Comparison of ENCODE assay signal across 8 mouse cellular contexts in the genomic region with DNA sequence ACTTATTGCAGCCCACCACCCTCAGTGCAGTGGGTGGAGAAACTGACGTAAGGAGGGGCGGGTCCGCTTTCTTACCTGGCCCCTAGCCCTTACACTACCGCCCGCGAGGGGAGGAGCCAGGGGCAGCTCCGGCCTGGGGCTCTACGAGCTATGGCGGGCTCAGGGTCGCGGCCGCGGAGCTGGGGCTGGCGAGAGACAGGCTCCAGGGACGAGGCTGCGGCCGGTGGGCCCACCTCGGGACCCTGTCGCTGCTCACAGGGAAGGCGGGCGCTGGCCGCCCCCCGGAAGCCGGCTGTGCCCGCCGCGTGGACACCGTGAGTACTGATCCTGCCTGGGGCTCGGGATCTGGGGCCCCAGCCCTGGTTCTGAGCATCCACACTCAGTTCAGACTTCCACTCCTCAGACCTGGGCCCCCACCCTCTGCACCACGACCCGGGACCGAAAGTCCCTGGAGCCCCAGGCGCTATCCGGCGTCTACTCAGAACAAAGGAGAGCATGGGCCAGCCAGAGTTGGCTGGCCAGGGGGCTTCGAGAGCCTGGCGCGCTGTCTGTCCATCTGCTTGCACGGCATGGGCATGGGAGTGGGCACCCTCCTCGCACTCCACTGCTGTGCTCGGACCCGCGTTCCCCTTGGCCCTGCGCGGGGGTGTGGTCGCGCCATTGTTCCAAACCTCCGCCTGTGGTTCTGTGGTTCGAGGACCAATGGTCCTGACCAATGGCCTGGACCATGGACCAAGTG. TPM values are rescaled to one million over a fixed set of nuclear protein-coding genes. Genes with fewer than 3 reads are reported as not detected.
DNase-seq lines count a peak whose midpoint lies in the region; ATAC-seq and TF ChIP-seq lines count a peak whose summit lies in the region.

No protein-coding gene starts in this region.

- peak overlapping the region; percentile 75 for H3K4me2 ChIP-seq in hindbrain, embryonic 12.5 days (replicated peaks)
- peak overlapping the region; percentile 97 for H3K4me2 ChIP-seq in liver, embryonic 13.5 days

- ATAC-seq in hindbrain, embryonic 12.5 days (ENCODE audit: low FRiP score): peak; percentile 84
- peak; percentile 82 for ATAC-seq in liver, embryonic 13.5 days (ENCODE audit: low read depth)

- TF ChIP-seq CTCF in gastrocnemius, adult 2 months (IDR thresholded peaks at IDR 0.05): 0 out of 2 replicates have a peak, but pooled peaks have one; percentile 3
- no peak for TF ChIP-seq CTCF in embryonic fibroblast, embryonic 13.5 days (IDR thresholded peaks at IDR 0.05; ENCODE audit: borderline replicate concordance, insufficient read depth, low read length)

- no peaks in the 10 kb centered on the region for H3K4me1 ChIP-seq in embryonic fibroblast, embryonic 13.5 days (ENCODE audit: control insufficient read depth, insufficient read depth, low read length)
- peaks cover 16% of the 10 kb centered on the region for H3K4me1 ChIP-seq in hindbrain, embryonic 12.5 days
- H3K4me1 ChIP-seq in liver, embryonic 13.5 days (replicated peaks): peaks cover 28% of the 10 kb centered on the region

- H3K9me3 ChIP-seq in hindbrain, embryonic 12.5 days (replicated peaks): no peaks in the 10 kb centered on the region
- no peaks in the 10 kb centered on the region for H3K9me3 ChIP-seq in liver, embryonic 13.5 days (replicated peaks)

- DNase-seq in gastrocnemius, adult 2 months: peak; percentile 54
- no peak for DNase-seq in gastrocnemius, postnatal 25 days
- DNase-seq in NIH3T3 (ENCODE audit: low read depth): peak; percentile 66
- DNase-seq in liver, embryonic 13.5 days: peak; percentile 47
- peak; percentile 78 for DNase-seq in neural tube, embryonic 10.5 days (ENCODE audit: extremely low spot score, low spot score)
- DNase-seq in layer of hippocampus, adult 9-11 months: no peak

- intact Hi-C loops in gastrocnemius, adult 2 months (cut with DNase I): no loop called here

- peak overlapping the region; percentile 78 for H3K27ac ChIP-seq in gastrocnemius, adult 2 months
- no peak overlapping the region for H3K27ac ChIP-seq in embryonic fibroblast, embryonic 13.5 days (ENCODE audit: insufficient read depth, low read length)
- peak overlapping the region; percentile 76 for H3K27ac ChIP-seq in hindbrain, embryonic 12.5 days
- peak overlapping the region; percentile 69 for H3K27ac ChIP-seq in liver, embryonic 13.5 days

- under 1% methylated on average over 49 of the region's 49 CpGs for WGBS in hindbrain, embryonic 12.5 days
- WGBS in liver, embryonic 13.5 days (ENCODE audit: insufficient replicate concordance): 4% methylated on average over 48 of the region's 49 CpGs

- peak overlapping the region; percentile 92 for H3K9ac ChIP-seq in hindbrain, embryonic 12.5 days
- peak overlapping the region; percentile 94 for H3K9ac ChIP-seq in liver, embryonic 13.5 days

- peaks cover 29% of the 10 kb centered on the region for H3K36me3 ChIP-seq in hindbrain, embryonic 12.5 days
- peaks cover 27% of the 10 kb centered on the region for H3K36me3 ChIP-seq in liver, embryonic 13.5 days

- TF ChIP-seq POLR2A in embryonic fibroblast, embryonic 13.5 days (IDR thresholded peaks at IDR 0.05; ENCODE audit: low read depth, low read length): peak; percentile 69

- H3K4me3 ChIP-seq in gastrocnemius, adult 2 months: peak overlapping the region; percentile 96
- peak overlapping the region; percentile 87 for H3K4me3 ChIP-seq in embryonic fibroblast, embryonic 13.5 days (ENCODE audit: insufficient read depth, low read length)
- peak overlapping the region; percentile 79 for H3K4me3 ChIP-seq in hindbrain, embryonic 12.5 days
- H3K4me3 ChIP-seq in liver, embryonic 13.5 days (replicated peaks): peak overlapping the region; percentile 85

- no peaks in the 10 kb centered on the region for H3K27me3 ChIP-seq in hindbrain, embryonic 12.5 days
- no peaks in the 10 kb centered on the region for H3K27me3 ChIP-seq in liver, embryonic 13.5 days

RNA-seq across cellular contexts. Expression of a gene that starts 23.8 kb away (rescaled TPM):
- 10 to 100 TPM; 72.3 to 74.9 TPM for total RNA-seq in gastrocnemius, adult 2 months (2021)
- total RNA-seq in gastrocnemius, postnatal 25 days (2021): 10 to 100 TPM; 61.8 to 68.6 TPM
- 189 and 191 TPM in 2 replicates for polyA plus RNA-seq in embryonic fibroblast, embryonic 13.5 days (2011; ENCODE audit: insufficient read length, low read depth, missing spikeins)
- 223 and 226 TPM in 2 replicates for polyA plus RNA-seq in hindbrain, embryonic 12.5 days (2016; fragmentation: Nextera tagmentation; extraction: Ambion mirVana)
- 124 and 133 TPM in 2 replicates for polyA plus RNA-seq in liver, embryonic 13.5 days (2015; fragmentation: Nextera tagmentation; extraction: Ambion mirVana)

RNA-seq across cellular contexts. Expression of a gene that starts 24.0 kb away (rescaled TPM):
- 1 to 10 TPM in 1 of 2 experiments, under 1 TPM in 1; 0.98 to 7.7 TPM for total RNA-seq in gastrocnemius, adult 2 months (2021)
- total RNA-seq in gastrocnemius, postnatal 25 days (2021): 1 to 10 TPM; 1.1 to 1.2 TPM
- polyA plus RNA-seq in embryonic fibroblast, embryonic 13.5 days (2011; ENCODE audit: insufficient read length, low read depth, missing spikeins): 5.4 and 7.1 TPM in 2 replicates
- 17.5 and 17.8 TPM in 2 replicates for polyA plus RNA-seq in hindbrain, embryonic 12.5 days (2016; fragmentation: Nextera tagmentation; extraction: Ambion mirVana)
- 2.4 and 4.4 TPM in 2 replicates for polyA plus RNA-seq in liver, embryonic 13.5 days (2015; fragmentation: Nextera tagmentation; extraction: Ambion mirVana)

RNA-seq across cellular contexts. Expression of a gene that starts 35.9 kb away (rescaled TPM):
- 1 to 10 TPM; 2.3 to 3.0 TPM for total RNA-seq in gastrocnemius, adult 2 months (2021)
- total RNA-seq in gastrocnemius, postnatal 25 days (2021): 1 to 10 TPM; 2.1 to 2.3 TPM
- 12.5 and 13.9 TPM in 2 replicates for polyA plus RNA-seq in embryonic fibroblast, embryonic 13.5 days (2011; ENCODE audit: insufficient read length, low read depth, missing spikeins)
- polyA plus RNA-seq in hindbrain, embryonic 12.5 days (2016; fragmentation: Nextera tagmentation; extraction: Ambion mirVana): 7.1 and 8.6 TPM in 2 replicates
- polyA plus RNA-seq in liver, embryonic 13.5 days (2015; fragmentation: Nextera tagmentation; extraction: Ambion mirVana): 5.4 and 6.6 TPM in 2 replicates

Comparison
In these comparisons a context has a peak if more than half of its experiments do, and no peak if none do; other contexts are left out.
1. DNase-seq: peak in gastrocnemius, adult 2 months (single experiment), NIH3T3 (single experiment), liver, embryonic 13.5 days (single experiment) and neural tube, embryonic 10.5 days (single experiment); none in gastrocnemius, postnatal 25 days (single experiment) and layer of hippocampus, adult 9-11 months (single experiment).
2. Peak in every context shown above with its lines, with median percentiles within 50 percentile points of each other: H3K4me3 ChIP-seq.